Mouse (Mus musculus): ENCODE measurements at regions not wholly inside any gene's neighbourhood (a gene's known extent, or its start where the extent isn't known, plus 50 kb on each side); places are given as distances from the start of the nearest gene placed in this dataset.
A peak's percentile ranks its signal among the peaks of the same experiment; 100 is the strongest.

DNA sequence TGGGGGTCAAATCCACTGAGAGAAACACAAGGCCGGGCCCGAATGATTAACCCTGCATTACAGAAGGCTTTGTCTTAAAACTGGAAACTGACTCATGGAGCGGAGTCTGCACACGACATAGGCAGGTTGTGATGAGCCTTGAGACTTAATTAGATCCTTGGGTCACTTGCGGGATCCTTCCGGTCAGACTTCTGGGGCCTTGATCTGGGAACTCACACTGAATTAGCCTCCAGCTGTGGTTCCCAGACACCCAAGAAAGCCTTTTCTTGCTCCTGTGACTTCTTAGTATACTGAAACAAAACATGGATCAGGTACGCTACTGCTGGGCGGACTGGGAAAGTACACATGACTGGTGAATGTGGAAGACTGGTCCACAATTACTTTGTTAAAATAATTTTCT, 1015.8 kb downstream of the Adgrl2 start:
- no peak overlapping the region for H3K4me2 ChIP-seq
- no peaks in the 10 kb centered on the region for H3K9me3 ChIP-seq (replicated peaks)
- H3K4me3 ChIP-seq (replicated peaks), result no peak overlapping the region
- 82% methylated on average over 8 of the region's 8 CpGs for WGBS
- no peak overlapping the region for H3K27ac ChIP-seq
- H3K36me3 ChIP-seq, result no peaks in the 10 kb centered on the region
- H3K4me1 ChIP-seq, result no peaks in the 10 kb centered on the region
- no peaks in the 10 kb centered on the region for H3K27me3 ChIP-seq
- H3K9ac ChIP-seq, result no peak overlapping the region
- no peak for ATAC-seq (replicated peaks; ENCODE audit: low FRiP score)

DNA sequence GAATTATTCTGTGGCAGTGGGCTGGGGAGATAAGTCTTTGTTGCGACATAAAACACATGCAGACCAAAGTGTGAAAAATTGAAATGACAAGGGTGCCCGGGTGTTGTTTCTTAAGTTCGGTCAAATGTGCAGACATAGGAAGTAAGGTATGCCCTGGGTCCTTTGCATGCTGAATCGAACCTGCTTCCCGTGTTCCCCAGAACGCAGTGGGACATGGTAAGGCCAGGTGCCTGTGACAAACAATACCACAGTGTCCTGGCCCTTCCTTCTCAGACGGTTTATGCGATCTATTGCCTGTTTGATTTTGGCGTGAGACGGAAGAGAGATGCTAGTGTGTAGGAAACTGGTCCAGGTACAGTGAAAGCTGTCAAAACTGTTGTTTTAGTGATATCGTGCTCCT, 1022.1 kb downstream of the Adgrl2 start:
- H3K4me2 ChIP-seq, result no peak overlapping the region
- 92% methylated on average over 11 of the region's 11 CpGs for WGBS
- no peaks in the 10 kb centered on the region for H3K9me3 ChIP-seq (replicated peaks)
- H3K27me3 ChIP-seq, result no peaks in the 10 kb centered on the region
- H3K4me1 ChIP-seq, result no peaks in the 10 kb centered on the region
- no peak overlapping the region for H3K27ac ChIP-seq
- no peak overlapping the region for H3K9ac ChIP-seq
- no peaks in the 10 kb centered on the region for H3K36me3 ChIP-seq
- no peak overlapping the region for H3K4me3 ChIP-seq (replicated peaks)
- no peak for ATAC-seq (replicated peaks; ENCODE audit: low FRiP score)

DNA sequence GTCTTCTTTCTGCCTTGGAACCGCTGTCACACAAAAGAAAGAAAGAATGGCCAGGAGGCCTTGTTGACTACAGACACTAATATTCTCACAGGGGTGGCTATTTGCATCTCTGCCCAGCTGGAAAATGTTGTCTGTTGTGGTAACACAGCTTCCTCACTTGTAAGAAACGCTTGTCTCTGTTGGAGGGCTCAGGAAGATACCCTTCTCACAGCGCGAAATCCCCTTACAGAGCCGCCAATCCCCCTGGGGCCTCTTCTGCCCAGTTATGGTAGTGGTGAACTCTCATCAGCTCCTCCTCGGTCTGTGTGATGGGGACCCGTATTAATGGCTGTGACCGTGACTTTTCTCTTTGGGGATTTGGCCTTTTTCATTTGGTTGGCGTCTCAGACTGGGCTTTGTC, 1022.5 kb downstream of the Adgrl2 start:
- no peak overlapping the region for H3K4me3 ChIP-seq (replicated peaks)
- H3K27ac ChIP-seq, result no peak overlapping the region
- H3K36me3 ChIP-seq, result no peaks in the 10 kb centered on the region
- H3K9me3 ChIP-seq (replicated peaks), result no peaks in the 10 kb centered on the region
- no peak overlapping the region for H3K4me2 ChIP-seq
- 74% methylated on average over 9 of the region's 9 CpGs for WGBS
- no peaks in the 10 kb centered on the region for H3K4me1 ChIP-seq
- no peak overlapping the region for H3K9ac ChIP-seq
- ATAC-seq (replicated peaks; ENCODE audit: low FRiP score), result no peak
- H3K27me3 ChIP-seq, result no peaks in the 10 kb centered on the region

DNA sequence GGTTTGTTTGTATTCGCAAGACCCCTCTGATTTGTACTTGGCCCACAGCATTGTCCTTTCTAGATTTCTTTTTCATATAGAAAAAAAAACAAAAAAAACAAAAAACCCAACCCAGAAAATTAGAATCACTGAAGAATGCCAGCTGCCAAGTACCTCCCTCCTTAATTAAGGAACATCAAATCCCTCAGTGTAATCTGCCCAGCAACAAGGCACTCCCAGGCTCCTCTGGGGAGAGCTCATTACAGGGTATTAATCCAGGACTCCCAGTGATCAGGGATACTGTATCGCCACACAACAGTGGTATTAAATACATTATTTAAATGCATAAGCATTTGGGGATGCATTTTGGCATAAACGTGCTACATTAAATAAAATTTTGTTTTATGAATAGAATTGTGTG, 1023.1 kb downstream of the Adgrl2 start:
- no peaks in the 10 kb centered on the region for H3K27me3 ChIP-seq

DNA sequence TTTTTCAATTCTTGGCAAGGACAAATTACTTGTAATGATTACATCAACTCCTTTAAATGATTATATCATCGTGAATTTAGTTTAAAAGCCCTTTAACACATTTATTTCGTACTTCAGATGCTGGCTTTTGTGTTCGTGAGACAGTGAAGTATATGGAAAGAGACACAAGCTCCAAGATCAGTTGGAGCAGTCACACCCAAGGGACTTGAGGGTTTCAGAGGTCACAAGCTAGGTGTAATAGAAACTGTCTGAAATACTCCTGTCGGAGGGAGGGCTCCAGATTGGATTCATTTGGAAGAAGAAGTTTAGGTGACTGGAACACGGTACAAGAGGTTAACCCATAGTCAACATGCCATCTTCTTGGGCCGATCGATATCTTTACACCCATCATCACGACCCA, 1023.5 kb downstream of the Adgrl2 start:
- Histone ChIP-seq H3K4me2 (no peak overlapping the region), H3K9me3 (replicated peaks) (no peaks in the 10 kb centered on the region), H3K4me3 (replicated peaks) (no peak overlapping the region), H3K9ac (no peak overlapping the region), H3K27ac (no peak overlapping the region), H3K36me3 (no peaks in the 10 kb centered on the region), H3K4me1 (no peaks in the 10 kb centered on the region), H3K27me3 (no peaks in the 10 kb centered on the region)
- WGBS, result 85% methylated on average over 8 of the region's 8 CpGs
- ATAC-seq (replicated peaks; ENCODE audit: low FRiP score), result no peak

More for the DNA sequence above, 1023.1 kb downstream of the Adgrl2 start:
- Histone ChIP-seq H3K9me3 (replicated peaks) (no peaks in the 10 kb centered on the region), H3K27ac (no peak overlapping the region), H3K4me3 (replicated peaks) (no peak overlapping the region), H3K9ac (no peak overlapping the region), H3K4me1 (no peaks in the 10 kb centered on the region), H3K4me2 (no peak overlapping the region), H3K36me3 (no peaks in the 10 kb centered on the region)
- WGBS, result 90% methylated on average over 3 of the region's 3 CpGs
- ATAC-seq (replicated peaks; ENCODE audit: low FRiP score), result no peak

DNA sequence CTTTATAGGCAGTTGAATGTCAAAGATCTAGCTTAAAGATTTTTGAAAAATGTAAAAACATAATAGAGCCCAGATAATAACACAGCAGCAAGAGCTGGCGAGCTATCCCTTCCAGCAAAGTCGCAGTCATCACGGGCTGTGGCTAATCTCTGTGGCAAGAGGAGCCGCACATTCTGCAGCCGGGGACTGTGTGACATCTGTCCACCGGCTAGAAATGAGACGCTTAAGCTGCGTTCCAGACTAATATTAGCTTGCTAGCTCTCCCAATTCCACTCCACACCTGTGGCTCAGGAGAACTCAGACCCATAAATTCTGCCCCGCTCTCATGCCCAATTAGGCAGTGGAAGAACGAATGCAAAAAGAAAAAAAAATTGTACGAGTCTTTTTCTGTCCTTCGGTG, 1024.0 kb downstream of the Adgrl2 start:
- no peak for ATAC-seq (replicated peaks; ENCODE audit: low FRiP score)
- Histone ChIP-seq H3K36me3 (no peaks in the 10 kb centered on the region), H3K9ac (no peak overlapping the region), H3K27ac (no peak overlapping the region), H3K4me2 (no peak overlapping the region), H3K4me3 (replicated peaks) (no peak overlapping the region), H3K4me1 (no peaks in the 10 kb centered on the region), H3K9me3 (replicated peaks) (no peaks in the 10 kb centered on the region), H3K27me3 (no peaks in the 10 kb centered on the region)
- WGBS, result 70% methylated on average over 12 of the region's 12 CpGs

DNA sequence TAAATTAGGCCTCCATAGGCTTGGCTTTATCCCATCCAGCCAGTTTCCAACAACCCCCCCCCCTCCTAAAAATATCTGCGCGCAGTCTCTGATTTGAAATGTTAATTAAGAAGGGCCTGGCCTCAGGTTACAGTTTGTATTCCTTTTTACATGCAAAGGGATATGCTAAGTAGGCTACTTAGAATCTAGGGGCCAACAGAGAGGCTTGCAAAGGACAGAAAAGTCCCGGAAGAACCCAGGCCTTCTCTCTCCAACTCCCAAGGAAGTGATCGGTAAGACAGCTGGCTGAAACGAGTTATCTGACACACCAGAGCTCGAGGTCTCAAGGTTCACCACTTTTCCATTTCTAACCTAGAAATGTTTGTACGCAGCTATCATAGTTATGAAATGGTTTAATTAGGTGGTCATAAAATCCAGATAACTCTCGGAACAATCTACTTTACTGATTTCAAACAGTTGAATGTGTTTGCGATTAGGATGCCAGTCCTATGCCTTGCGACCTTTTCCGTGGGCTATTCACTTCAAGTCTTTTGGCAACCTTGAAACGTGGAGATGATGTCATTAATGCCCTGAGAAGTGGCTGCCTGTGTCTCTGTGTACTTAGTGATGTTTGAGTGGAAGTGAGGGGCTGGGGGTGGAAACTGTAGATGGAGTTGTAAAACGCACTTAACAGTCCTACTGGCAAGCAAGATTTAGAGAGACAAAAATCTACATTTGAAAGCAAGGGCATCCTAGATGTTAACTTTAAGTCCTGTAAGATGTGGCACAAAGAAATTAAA, 1026.5 kb downstream of the Adgrl2 start:
- H3K4me2 ChIP-seq, result no peak overlapping the region
- no peak overlapping the region for H3K4me3 ChIP-seq (replicated peaks)
- H3K9ac ChIP-seq, result no peak overlapping the region
- H3K27me3 ChIP-seq, result no peaks in the 10 kb centered on the region
- H3K9me3 ChIP-seq (replicated peaks), result no peaks in the 10 kb centered on the region
- ATAC-seq (replicated peaks; ENCODE audit: low FRiP score), result no peak
- WGBS, result 33% methylated on average over 13 of the region's 13 CpGs
- no peaks in the 10 kb centered on the region for H3K36me3 ChIP-seq
- H3K4me1 ChIP-seq, result no peaks in the 10 kb centered on the region
- no peak overlapping the region for H3K27ac ChIP-seq

DNA sequence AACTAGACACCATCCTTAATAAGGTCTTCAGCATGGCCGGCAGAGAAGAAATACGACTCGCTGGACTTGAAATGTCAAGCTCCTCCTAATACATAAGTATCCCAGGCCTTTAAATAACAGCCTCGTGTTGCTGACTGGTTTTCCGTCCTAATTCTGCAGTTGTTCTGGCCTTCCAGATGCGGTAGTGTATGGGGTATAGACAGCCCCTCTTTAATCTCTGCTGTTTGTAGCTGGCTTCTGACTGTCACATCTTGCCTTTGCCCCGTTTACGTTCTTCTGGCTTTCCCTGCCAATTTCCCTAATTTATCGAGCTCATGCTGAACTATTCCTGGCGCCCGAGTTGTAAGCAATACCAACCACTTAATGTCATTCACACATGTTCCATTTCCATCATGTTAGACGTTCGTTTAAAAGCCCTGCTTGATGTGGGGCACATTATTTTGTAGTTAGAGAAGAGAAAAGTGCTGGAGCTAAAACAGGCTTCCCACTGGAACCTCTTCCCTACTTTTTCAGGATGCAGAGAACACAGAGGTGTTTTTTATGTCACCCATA, 1042.2 kb downstream of the Adgrl2 start:
- H3K4me2 ChIP-seq, result no peak overlapping the region
- 27% methylated on average over 13 of the region's 13 CpGs for WGBS
- H3K27me3 ChIP-seq, result no peaks in the 10 kb centered on the region
- no peak overlapping the region for H3K4me3 ChIP-seq (replicated peaks)
- H3K36me3 ChIP-seq, result no peaks in the 10 kb centered on the region
- H3K9ac ChIP-seq, result no peak overlapping the region
- H3K9me3 ChIP-seq (replicated peaks), result no peaks in the 10 kb centered on the region
- ATAC-seq (replicated peaks; ENCODE audit: low FRiP score), result no peak
- H3K27ac ChIP-seq, result no peak overlapping the region
- H3K4me1 ChIP-seq, result peaks cover 12% of the 10 kb centered on the region; the same call in 1 of the 2 replicates

DNA sequence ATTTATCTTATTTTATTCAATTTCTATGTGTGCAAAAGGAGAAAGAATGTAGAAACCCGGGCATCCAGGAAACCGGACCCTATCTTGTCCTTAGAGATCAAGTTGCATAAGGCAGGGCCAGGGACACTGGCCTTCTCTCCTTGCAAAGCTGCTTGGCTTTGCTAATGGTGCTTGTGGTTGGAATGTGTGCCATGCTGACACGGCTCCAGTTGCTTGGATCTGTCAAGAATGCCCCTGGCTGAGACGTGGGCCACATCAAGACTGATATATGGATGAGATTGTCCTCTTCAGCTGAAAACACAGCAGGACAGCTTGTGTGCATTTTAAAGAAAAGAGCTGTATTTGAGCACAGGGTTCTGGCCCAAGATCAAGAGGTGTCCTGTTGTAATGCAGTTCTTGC, 1047.0 kb downstream of the Adgrl2 start:
- Histone ChIP-seq H3K4me2 (no peak overlapping the region), H3K36me3 (no peaks in the 10 kb centered on the region), H3K4me1 (peaks cover 9% of the 10 kb centered on the region; the same call in 1 of the 2 replicates), H3K9me3 (replicated peaks) (no peaks in the 10 kb centered on the region), H3K27ac (no peak overlapping the region), H3K9ac (no peak overlapping the region), H3K4me3 (replicated peaks) (no peak overlapping the region), H3K27me3 (no peaks in the 10 kb centered on the region)
- WGBS, result 45% methylated on average over 4 of the region's 4 CpGs
- no peak for ATAC-seq (replicated peaks; ENCODE audit: low FRiP score)

DNA sequence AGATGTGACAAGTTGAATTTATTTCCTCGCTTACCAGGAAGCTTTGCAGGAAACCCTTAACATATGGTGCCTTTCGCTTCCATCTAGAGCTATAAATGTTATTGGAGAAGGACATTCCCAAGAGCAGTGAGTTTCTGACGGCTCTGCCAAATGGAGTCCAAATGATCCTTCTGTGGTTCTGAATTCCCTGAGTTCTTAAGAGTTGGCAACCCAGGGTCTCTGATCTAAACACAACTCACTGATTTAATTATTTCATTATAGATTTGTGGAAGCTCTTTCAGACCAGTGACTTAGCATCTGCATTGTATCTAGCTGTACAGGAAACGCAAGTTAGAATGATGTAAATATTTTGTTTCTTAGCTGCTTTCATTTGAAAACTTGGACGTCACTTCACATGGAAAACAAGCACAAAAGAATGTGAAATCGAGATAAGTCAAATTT, 1059.5 kb downstream of the Adgrl2 start:
- no peak overlapping the region for H3K4me3 ChIP-seq (replicated peaks)
- ATAC-seq (replicated peaks; ENCODE audit: low FRiP score), result no peak
- no peaks in the 10 kb centered on the region for H3K9me3 ChIP-seq (replicated peaks)
- H3K27ac ChIP-seq, result peak overlapping the region; percentile 62; the same call in 1 of the 2 replicates
- peaks cover 4% of the 10 kb centered on the region; the same call in 1 of the 2 replicates for H3K4me1 ChIP-seq
- H3K4me2 ChIP-seq, result no peak overlapping the region
- H3K27me3 ChIP-seq, result no peaks in the 10 kb centered on the region
- no peak overlapping the region for H3K9ac ChIP-seq
- WGBS, result 41% methylated on average over 6 of the region's 6 CpGs
- H3K36me3 ChIP-seq, result no peaks in the 10 kb centered on the region

DNA sequence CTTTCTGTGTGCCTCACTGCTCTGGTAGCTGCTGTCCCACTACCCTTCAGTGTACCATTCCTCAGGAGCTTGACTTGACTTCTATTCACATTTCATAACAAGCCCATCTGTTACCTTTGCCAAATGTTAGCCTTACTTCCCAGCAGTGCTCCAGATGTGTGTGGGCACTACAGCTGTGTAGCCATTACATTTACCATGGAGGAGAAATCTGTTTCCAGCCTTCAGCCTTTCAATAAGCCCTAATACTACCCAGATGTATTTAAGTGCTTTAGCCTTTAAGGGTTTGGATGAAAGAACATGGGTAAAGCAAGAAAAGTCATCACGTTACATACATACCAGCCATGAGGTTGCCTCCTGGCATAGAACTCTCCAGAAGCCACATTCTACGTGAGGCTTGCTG, 1068.0 kb downstream of the Ttll7 start:
- H3K36me3 ChIP-seq, result no peaks in the 10 kb centered on the region
- WGBS, result 84% methylated on average over 2 of the region's 2 CpGs
- H3K4me1 ChIP-seq, result no peaks in the 10 kb centered on the region
- no peak overlapping the region for H3K4me2 ChIP-seq
- no peak for ATAC-seq (replicated peaks; ENCODE audit: low FRiP score)
- no peaks in the 10 kb centered on the region for H3K9me3 ChIP-seq (replicated peaks)
- H3K9ac ChIP-seq, result no peak overlapping the region
- H3K4me3 ChIP-seq (replicated peaks), result no peak overlapping the region
- no peak overlapping the region for H3K27ac ChIP-seq
- H3K27me3 ChIP-seq, result no peaks in the 10 kb centered on the region

DNA sequence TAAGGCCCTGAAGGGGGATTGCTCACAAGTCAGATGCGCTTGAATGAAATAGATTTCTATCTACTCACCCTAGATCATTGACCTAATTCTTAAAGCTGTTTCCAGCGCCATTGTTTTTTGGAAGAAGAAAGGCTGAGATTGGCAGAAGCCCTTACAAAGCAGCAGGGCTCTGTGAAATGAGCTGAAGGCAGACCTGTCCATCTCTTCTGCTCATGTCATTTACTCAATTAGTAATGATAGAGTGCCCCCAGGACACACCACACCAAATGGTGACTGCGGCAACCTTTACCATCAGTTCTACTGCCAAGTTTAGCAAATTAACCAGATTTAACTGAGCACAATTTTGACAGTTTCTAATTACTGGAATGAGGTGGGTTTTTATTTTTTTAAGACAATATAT, 1067.5 kb downstream of the Ttll7 start:
- 92% methylated on average over 3 of the region's 3 CpGs for WGBS
- H3K27ac ChIP-seq, result no peak overlapping the region
- no peak for ATAC-seq (replicated peaks; ENCODE audit: low FRiP score)
- no peaks in the 10 kb centered on the region for H3K27me3 ChIP-seq
- H3K4me1 ChIP-seq, result no peaks in the 10 kb centered on the region
- H3K36me3 ChIP-seq, result no peaks in the 10 kb centered on the region
- H3K4me3 ChIP-seq (replicated peaks), result no peak overlapping the region
- no peak overlapping the region for H3K9ac ChIP-seq
- no peaks in the 10 kb centered on the region for H3K9me3 ChIP-seq (replicated peaks)
- no peak overlapping the region for H3K4me2 ChIP-seq

DNA sequence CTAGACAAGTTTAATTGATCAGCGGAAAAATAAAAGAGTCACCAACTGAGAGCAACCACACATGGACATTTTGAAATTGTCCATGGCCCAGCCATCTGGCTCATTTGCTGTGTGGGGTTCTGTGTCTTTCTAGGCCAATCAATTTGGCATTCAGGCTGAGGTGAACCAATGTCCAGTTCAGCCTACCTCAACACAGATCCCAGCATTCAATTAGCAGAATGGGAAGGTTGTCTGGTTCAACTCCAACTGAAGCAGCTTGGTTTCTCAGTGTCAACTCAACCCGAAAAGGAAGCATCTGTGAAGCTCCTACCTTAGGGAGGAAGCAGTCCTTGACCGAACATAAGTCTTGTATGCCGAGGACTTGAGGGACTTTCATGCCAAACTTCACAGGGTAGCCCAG, 1067.0 kb downstream of the Ttll7 start:
- Histone ChIP-seq H3K4me3 (replicated peaks) (no peak overlapping the region), H3K27ac (no peak overlapping the region), H3K9ac (no peak overlapping the region), H3K4me1 (no peaks in the 10 kb centered on the region), H3K36me3 (no peaks in the 10 kb centered on the region), H3K4me2 (no peak overlapping the region), H3K27me3 (no peaks in the 10 kb centered on the region), H3K9me3 (replicated peaks) (no peaks in the 10 kb centered on the region)
- WGBS, result 89% methylated on average over 4 of the region's 4 CpGs
- ATAC-seq (replicated peaks; ENCODE audit: low FRiP score), result no peak

Data from kidney, embryonic 15.5 days (tissue).